Mouse (Mus musculus) embryonic facial prominence, embryonic 15.5 days (tissue): Measurements from ENCODE around the gene Clba1. TPM values are rescaled to one million over a fixed set of nuclear protein-coding genes. Genes with fewer than 3 reads are reported as not detected.

Experiments used
- ATAC-seq: fragments of 200-750 bp; cut with Nextera tagmentation; 2 replicates; pipeline ENCODE4 v1.8.0; 2017; ENCODE audit warnings: low read depth, moderate TSS enrichment; ENCODE audit not compliant: insufficient number of reproducible peaks, low FRiP score, low TSS enrichment
- H3K27ac ChIP-seq: fragments of 300-500 bp; sonication (generic); replicated peaks from 2 replicates; pipeline ENCODE4 v1.5.1; 2015; ENCODE audit warnings: mild to moderate bottlenecking, inconsistent platforms
- H3K27me3 ChIP-seq: fragments of 300-500 bp; sonication (generic); 2 replicates; pipeline ENCODE4 v1.6.1; 2015; ENCODE audit warnings: inconsistent platforms
- H3K36me3 ChIP-seq: fragments of 300-500 bp; sonication (generic); 2 replicates; pipeline ENCODE4 v1.6.1; 2015; ENCODE audit warnings: mild to moderate bottlenecking, inconsistent platforms
- H3K4me1 ChIP-seq: fragments of 300-500 bp; sonication (generic); 2 replicates; pipeline ENCODE4 v1.6.1; 2015; ENCODE audit warnings: inconsistent platforms
- H3K4me2 ChIP-seq: fragments of 300-500 bp; sonication (generic); replicated peaks from 2 replicates; pipeline ENCODE4 v1.6.1; 2015; ENCODE audit warnings: mild to moderate bottlenecking, inconsistent platforms
- H3K4me3 ChIP-seq: fragments of 300-500 bp; sonication (generic); replicated peaks from 2 replicates; pipeline ENCODE4 v1.5.1; 2015; ENCODE audit warnings: mild to moderate bottlenecking, inconsistent platforms
- H3K9ac ChIP-seq: fragments of 300-500 bp; sonication (generic); 2 replicates; pipeline ENCODE4 v1.6.1; 2015; ENCODE audit warnings: inconsistent platforms
- H3K9me3 ChIP-seq: fragments of 300-500 bp; sonication (generic); replicated peaks from 2 replicates; pipeline ENCODE4 v1.6.1; 2016; ENCODE audit warnings: inconsistent platforms
- WGBS: fragments of 180-500 bp; shearing (Covaris S2); methylation state at CpG from one replicate; pipeline ENCODE4 v1.1.7; 2015; 5-methylcytosine and 5-hydroxymethylcytosine counted together
- polyA plus RNA-seq: library from polyadenylated mRNA; unstranded; fragments of >200 nt; fragmentation: Nextera tagmentation; extraction: Ambion mirVana; gene quantifications from 2 replicates; pipeline ENCODE4 v1.2.1, GENCODE M21; 2015

The Clba1 gene
- polyA plus RNA-seq, 1 experiment from 2014 or later: 16.5 TPM

DNA sequence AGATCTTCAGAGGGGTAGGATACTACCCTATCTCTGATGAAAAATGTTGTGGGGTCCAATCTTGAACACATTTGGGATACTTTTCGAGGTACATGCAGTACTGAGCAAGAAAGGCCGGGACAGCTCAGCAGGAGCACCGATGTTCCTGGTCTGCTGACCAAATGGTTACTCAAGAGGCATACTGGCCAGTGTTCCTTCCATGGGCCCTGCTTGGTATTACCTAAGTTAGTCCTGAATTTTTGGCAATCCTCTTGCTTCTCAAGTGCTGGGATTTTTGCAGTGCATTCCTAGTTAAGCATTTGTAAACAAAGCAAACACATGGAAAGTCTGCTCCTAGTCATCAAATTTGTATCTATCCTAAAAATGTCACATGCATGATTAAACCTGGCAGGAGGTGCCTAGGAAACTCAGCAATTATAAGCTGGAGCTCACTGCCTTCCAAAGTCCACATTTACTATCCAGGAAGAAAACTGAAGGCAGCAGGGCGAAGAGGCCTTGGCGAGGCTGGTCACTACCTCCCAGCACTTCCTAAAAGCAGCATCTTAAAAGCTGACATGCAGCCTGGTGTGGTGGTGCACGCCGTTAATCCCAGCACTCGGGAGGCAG is 10.4 kb downstream of the Clba1 start:
- Histone ChIP-seq H3K9me3 (no peaks in the 10 kb centered on the region), H3K4me2 (no peak overlapping the region), H3K27ac (no peak overlapping the region), H3K9ac (no peak overlapping the region), H3K27me3 (no peaks in the 10 kb centered on the region), H3K4me1 (peaks cover 16% of the 10 kb centered on the region), H3K36me3 (peaks cover 58% of the 10 kb centered on the region), H3K4me3 (no peak overlapping the region)
- ATAC-seq: no peak
- WGBS: 88% methylated on average over 8 of the region's 8 CpGs

DNA sequence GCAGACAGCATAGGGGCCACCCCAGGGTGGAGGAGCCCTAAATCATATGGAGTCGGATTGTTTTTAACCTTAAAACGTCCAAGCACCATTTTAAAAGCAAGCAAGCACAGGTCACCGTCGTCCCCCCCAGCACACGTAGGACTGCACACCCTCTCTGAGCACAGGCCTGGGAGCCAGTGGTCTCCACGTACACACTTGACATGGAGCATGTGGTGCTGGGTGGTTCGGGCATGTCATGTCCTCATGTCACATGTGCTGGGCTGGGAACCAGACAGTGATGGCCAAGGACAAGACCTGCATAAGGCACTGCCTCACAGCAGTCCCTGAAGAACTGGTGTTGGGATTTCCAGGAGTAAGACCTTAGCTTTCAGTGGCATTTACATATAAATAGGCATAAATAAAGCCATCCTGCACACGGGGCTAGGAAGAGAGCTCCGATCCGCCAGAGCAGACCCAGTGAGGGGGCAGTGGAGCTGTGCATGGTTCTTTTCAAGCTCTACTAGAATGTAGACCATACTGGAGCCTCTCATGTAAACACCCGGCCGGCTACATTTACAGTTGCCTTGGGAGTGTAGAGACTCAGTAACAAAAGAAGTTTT is 11.8 kb downstream of the Clba1 start:
- Histone ChIP-seq H3K27me3 (no peaks in the 10 kb centered on the region), H3K36me3 (peaks cover 60% of the 10 kb centered on the region), H3K9me3 (no peaks in the 10 kb centered on the region), H3K4me1 (peaks cover 22% of the 10 kb centered on the region), H3K4me2 (no peak overlapping the region), H3K27ac (no peak overlapping the region), H3K4me3 (no peak overlapping the region), H3K9ac (no peak overlapping the region)
- ATAC-seq: no peak
- 86% methylated on average over 12 of the region's 12 CpGs for WGBS

DNA sequence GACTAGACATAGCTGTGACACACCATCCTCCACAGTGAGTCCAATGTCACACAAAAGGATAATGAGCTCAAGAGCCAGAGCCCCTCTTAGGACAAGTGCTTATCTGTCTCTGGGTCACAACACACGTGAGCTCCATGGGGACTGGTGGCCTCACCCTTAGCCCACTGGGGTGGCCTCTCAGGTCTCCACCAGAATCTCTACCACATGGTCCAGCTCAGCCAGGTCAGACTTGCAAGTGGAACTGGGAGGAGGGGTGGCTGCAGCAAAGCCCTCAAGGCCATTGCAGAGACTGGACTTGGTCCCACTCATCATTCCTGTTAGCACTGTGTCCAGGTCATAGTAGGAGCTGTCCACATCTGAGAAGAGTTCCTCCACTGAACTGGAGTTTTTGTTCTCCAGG is 12.5 kb downstream of the Clba1 start:
- no peak overlapping the region for H3K9ac ChIP-seq
- H3K4me2 ChIP-seq: no peak overlapping the region
- H3K9me3 ChIP-seq: no peaks in the 10 kb centered on the region

DNA sequence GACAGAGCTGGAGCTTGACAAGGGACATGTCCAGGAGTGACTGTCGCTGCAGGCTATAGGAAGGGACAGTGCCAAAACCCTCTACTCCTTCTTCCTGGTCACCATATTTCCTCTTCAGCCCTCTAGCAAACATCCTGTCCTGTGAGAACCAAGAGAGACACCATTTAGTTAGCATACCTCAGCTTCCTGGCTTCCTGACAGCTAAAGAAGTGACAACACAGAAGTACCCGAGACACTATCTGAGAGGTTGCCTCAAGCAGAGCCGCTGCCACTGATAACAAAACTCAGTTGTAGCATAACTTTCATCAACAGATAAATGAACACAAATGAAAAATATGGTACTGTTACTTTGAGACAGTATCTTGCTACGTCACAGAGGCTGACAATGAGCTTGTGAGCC is 13.2 kb downstream of the Clba1 start:
- H3K4me3 ChIP-seq: no peak overlapping the region
- no peak overlapping the region for H3K9ac ChIP-seq
- 81% methylated on average over 4 of the region's 4 CpGs for WGBS
- H3K27ac ChIP-seq: no peak overlapping the region
- no peak overlapping the region for H3K4me2 ChIP-seq
- peaks cover 36% of the 10 kb centered on the region for H3K4me1 ChIP-seq
- H3K27me3 ChIP-seq: no peaks in the 10 kb centered on the region
- H3K36me3 ChIP-seq: peaks cover 69% of the 10 kb centered on the region
- no peak for ATAC-seq
- no peaks in the 10 kb centered on the region for H3K9me3 ChIP-seq

More for the DNA sequence above, 12.5 kb downstream of the Clba1 start:
- Histone ChIP-seq H3K27me3 (no peaks in the 10 kb centered on the region), H3K4me1 (peaks cover 29% of the 10 kb centered on the region), H3K4me3 (no peak overlapping the region), H3K27ac (no peak overlapping the region), H3K36me3 (peaks cover 67% of the 10 kb centered on the region)
- no peak for ATAC-seq
- WGBS: 64% methylated on average over 1 of the region's 1 CpGs

DNA sequence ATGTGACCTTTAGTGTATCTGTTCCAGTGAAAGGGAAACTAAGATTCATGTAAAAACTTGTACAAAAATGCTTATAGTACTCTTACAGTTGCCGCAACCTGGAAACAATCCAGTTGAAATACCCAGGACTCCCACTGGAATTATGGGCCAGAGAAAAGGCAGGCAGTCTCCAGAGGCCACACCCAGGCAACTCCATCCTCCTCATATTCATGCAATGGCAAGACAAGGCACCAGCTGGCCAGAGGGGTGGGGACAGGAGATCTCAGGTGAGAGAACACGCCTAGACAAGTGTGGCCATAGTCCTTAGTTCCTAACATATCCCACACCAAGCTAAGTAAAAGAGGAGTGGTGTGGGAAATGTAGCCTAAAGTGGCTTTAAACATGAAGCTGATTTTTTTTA is 13.9 kb downstream of the Clba1 start:
- no peak for ATAC-seq
- Histone ChIP-seq H3K4me1 (peaks cover 43% of the 10 kb centered on the region), H3K27ac (peak overlapping the region; percentile 65; the same call in 1 of the 2 replicates), H3K27me3 (no peaks in the 10 kb centered on the region), H3K4me2 (no peak overlapping the region), H3K36me3 (peaks cover 76% of the 10 kb centered on the region), H3K4me3 (no peak overlapping the region), H3K9ac (no peak overlapping the region), H3K9me3 (no peaks in the 10 kb centered on the region)
- 54% methylated on average over 2 of the region's 2 CpGs for WGBS

DNA sequence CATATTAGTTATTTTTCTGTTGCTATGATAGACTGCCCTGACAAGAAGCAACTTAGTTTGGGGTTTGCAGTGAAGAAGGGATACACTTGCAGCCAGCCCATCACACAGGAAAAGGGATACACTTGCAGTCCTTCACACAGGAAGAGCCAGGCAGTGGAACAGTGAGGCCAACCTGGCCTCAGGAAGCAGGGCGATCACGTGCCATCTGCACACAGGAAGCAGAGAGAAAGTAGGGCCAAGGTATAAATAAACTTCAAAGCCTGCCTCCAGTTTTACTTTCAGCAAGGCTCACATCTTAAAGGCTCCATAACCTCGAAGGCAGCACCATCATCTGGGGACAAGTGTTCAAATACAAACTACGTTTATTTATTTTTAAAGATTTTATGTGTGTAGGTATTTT is 14.5 kb downstream of the Clba1 start:
- peaks cover 76% of the 10 kb centered on the region for H3K36me3 ChIP-seq
- no peak for ATAC-seq
- H3K4me1 ChIP-seq: peaks cover 49% of the 10 kb centered on the region
- WGBS: 72% methylated on average over 4 of the region's 4 CpGs
- no peak overlapping the region for H3K4me2 ChIP-seq
- no peak overlapping the region for H3K4me3 ChIP-seq
- H3K27ac ChIP-seq: peak overlapping the region; percentile 65
- no peaks in the 10 kb centered on the region for H3K9me3 ChIP-seq
- no peak overlapping the region for H3K9ac ChIP-seq
- H3K27me3 ChIP-seq: no peaks in the 10 kb centered on the region

DNA sequence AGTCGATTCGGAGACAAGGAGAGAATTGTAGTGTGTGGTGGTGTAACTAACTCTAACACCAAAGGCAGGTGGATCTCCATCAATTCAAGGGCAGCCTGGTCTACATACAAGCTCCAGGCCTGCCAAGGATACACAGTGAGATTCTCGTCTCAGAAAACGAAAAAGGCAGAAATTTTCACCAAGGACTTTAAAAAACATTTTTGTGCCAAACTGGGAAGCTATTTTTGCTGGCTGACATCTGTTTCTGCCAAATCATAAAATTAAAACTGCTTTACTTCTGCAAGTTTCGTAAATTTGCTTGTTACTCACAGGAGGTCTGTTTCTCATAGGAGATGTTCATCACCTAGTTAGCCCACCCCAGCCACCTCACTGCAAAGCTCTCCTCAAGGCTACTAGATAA is 17.2 kb downstream of the Clba1 start:
- H3K4me2 ChIP-seq: no peak overlapping the region
- H3K27ac ChIP-seq: no peak overlapping the region
- no peak overlapping the region for H3K9ac ChIP-seq
- no peaks in the 10 kb centered on the region for H3K27me3 ChIP-seq
- H3K9me3 ChIP-seq: no peaks in the 10 kb centered on the region
- H3K36me3 ChIP-seq: peaks cover 51% of the 10 kb centered on the region
- 71% methylated on average over 5 of the region's 5 CpGs for WGBS
- no peak for ATAC-seq
- H3K4me1 ChIP-seq: peaks cover 58% of the 10 kb centered on the region
- H3K4me3 ChIP-seq: no peak overlapping the region

DNA sequence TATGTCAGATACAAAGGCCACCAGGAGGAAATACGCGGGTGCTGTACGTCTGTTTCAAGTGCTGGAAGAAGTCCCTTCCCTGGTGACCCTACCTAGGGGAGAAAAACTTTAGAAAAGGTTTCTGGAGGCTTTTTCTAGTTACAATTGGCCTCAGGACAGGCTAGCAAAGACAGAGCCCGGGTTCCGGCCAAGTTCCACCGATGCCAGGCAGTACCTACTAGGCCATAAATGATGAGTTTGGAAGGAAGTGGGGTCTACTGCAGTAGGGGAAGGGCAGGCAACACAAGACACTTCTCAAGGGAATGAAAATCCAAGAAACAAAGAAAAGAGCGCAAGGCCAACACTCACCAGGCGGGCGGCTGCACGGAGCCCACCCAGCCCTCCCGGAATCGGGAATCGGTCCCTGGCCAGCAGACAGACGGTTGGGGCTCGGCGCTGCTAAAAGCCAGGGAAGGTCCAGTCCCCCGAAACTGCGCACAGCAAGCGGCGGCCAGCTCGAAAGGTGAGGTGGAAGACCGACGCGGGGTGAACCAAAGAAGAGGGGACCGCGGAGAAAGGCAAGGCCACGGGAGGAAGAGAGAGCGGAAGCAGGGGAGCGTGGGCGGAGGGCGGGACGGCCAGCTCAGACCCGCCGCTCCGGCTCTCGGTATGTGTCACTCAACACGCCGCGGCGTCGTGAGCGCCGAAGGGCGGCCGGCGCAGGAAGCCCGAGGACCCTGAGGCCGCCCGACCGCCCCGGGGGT is 19.9 kb downstream of the Clba1 start:
- peak; percentile 87 for ATAC-seq
- Histone ChIP-seq H3K27me3 (no peaks in the 10 kb centered on the region), H3K4me1 (peaks cover 51% of the 10 kb centered on the region), H3K9me3 (no peaks in the 10 kb centered on the region), H3K4me3 (peak overlapping the region; percentile 93), H3K27ac (peak overlapping the region; percentile 94), H3K4me2 (peak overlapping the region; percentile 69), H3K9ac (peak overlapping the region; percentile 97), H3K36me3 (peaks cover 44% of the 10 kb centered on the region)
- WGBS: under 1% methylated on average over 43 of the region's 51 CpGs

DNA sequence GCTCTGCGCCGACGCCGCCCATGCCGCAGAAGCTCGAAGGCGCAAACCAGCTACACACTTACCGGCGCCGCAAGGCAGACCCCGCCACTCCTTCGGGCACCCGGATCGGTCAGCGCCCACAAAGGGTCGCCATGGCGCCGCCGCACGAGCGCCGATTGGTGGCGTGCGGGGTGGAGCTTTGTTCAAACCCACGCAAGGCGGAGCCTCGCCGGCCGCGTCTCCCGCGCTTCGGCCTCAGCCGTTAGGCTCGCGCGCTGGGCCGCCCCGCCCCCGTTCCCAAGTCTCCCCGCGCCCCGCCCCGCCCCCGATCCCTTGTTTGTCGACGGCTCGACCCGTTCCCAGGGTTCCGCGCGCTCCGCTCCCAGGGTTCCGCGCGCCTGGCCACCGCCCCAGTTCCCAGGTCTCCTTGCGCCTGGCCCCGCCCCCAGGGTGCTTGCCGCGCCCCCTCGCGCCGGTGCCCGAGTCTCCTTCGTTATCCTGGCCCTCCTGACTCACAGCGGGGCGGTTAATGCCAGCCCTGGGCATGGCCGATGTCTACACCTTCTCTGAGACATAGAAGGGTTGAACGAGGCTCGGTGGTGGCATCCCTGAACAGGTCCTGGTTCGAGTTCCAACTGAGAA is 20.6 kb downstream of the Clba1 start, which contains the start of gene Cdca4:
Gene Cdca4 (minus strand): TSS at position 180 of the 621 bp plus-strand sequence.
- Histone ChIP-seq H3K9ac (peak within 1 kb of the TSS; percentile 97), H3K9me3 (no peaks in the 10 kb centered on the region), H3K27ac (peak within 1 kb of the TSS; percentile 94), H3K36me3 (peaks cover 39% of the 10 kb centered on the region), H3K4me1 (peaks cover 45% of the 10 kb centered on the region), H3K4me3 (peak within 1 kb of the TSS; percentile 93), H3K27me3 (no peaks in the 10 kb centered on the region), H3K4me2 (peak within 1 kb of the TSS; percentile 69)
- ATAC-seq: peak; percentile 97
- under 1% methylated on average over 72 of the region's 72 CpGs for WGBS

DNA sequence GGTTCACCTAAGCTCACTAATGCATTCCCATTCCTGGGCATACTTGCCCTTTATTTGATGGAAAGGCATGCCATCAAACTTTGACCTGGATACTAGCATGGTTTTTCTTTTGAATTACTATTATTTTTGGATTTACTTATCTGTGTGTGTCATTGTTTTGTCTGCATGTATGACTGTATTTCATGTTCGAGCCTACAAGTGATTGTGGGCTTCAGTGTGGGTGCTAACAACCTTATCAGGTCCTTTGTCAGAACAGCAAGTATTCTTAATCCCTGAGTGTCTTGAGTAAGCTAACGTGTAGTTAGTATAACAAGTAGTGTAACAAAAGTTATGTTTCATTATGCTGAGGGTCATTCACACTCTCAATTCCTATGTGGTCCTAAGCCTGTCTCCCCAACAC is 21.4 kb downstream of the Clba1 start:
- WGBS: 26% methylated on average over 2 of the region's 2 CpGs
- H3K4me1 ChIP-seq: peaks cover 41% of the 10 kb centered on the region
- H3K4me3 ChIP-seq: peak overlapping the region; percentile 93
- no peak for ATAC-seq
- H3K4me2 ChIP-seq: peak overlapping the region; percentile 59
- H3K9me3 ChIP-seq: no peaks in the 10 kb centered on the region
- H3K9ac ChIP-seq: peak overlapping the region; percentile 35
- no peaks in the 10 kb centered on the region for H3K27me3 ChIP-seq
- H3K36me3 ChIP-seq: peaks cover 33% of the 10 kb centered on the region
- H3K27ac ChIP-seq: no peak overlapping the region

DNA sequence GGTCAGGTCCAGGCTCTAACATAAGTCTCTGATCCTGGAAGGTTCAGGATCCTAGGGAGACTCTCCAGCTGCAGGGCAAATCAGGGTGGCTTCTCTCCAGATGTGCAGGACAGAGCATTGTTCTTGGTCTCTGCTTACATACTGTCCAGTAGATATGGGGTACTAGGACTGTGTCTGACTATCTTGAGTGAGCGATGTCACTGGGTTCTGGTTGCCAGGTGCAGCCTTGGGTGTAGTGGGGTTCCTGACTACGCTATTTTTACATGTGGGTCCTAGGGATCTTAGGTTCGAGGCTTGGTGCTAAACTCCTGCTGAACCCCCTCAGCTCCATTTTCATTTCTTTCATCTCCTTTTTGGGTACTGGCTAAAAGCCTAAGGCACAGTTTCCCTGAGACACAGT is 21.8 kb downstream of the Clba1 start:
- Histone ChIP-seq H3K9ac (peak overlapping the region; percentile 21; the same call in 1 of the 2 replicates), H3K9me3 (no peaks in the 10 kb centered on the region), H3K4me2 (peak overlapping the region; percentile 59), H3K4me1 (peaks cover 40% of the 10 kb centered on the region), H3K27ac (no peak overlapping the region), H3K27me3 (no peaks in the 10 kb centered on the region), H3K36me3 (peaks cover 31% of the 10 kb centered on the region), H3K4me3 (peak overlapping the region; percentile 93)
- 76% methylated on average over 3 of the region's 3 CpGs for WGBS
- no peak for ATAC-seq
